Mouse (Mus musculus) heart, adult 2 months (tissue): ENCODE data around the gene Xk.

Source experiments
- CTCF ChIP-seq: fragments of 200-600 bp; IDR thresholded peaks from 2 replicates; pipeline ENCODE4 v1.8.1; 2022; ENCODE audit warnings: antibody characterized with exemption, mild to moderate bottlenecking, moderate library complexity
- EP300 ChIP-seq: fragments of 200-500 bp; IDR thresholded peaks from 2 replicates; pipeline ENCODE4 v1.6.1; 2011; ENCODE audit warnings: low read depth, low read length, control low read depth; ENCODE audit not compliant: insufficient read depth

DNA sequence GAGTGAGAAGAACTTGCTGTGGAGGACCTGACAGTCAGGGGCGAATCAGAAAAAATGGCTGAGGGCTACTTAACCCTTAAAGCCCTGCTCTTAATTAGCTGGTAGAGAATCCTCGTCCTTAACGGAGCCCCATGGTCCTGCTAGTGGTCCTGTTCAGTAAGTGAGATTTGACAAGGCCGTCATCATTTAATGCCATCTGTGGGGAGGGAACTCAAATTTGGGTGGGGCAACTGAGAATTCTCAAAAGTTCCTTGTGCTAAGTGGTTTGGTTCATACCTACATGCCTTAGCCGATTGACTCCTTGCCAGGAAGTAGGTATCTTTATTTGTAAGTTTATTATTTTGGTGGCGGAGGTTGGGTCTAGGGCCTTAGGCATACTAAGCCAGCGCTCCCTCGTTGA, 1.8 kb downstream of the Xk start:
- TF ChIP-seq EP300 (no peak), CTCF (no peak)
